Mouse (Mus musculus) spleen, postnatal 0 days (tissue): ENCODE measurements around the gene Hils1. TPM values are rescaled to one million over a fixed set of nuclear protein-coding genes. Genes with fewer than 3 reads are reported as not detected.

ENCODE experiments used
- polyA plus RNA-seq: library from polyadenylated mRNA; unstranded; fragments of >200 nt; fragmentation: Nextera tagmentation; extraction: Ambion mirVana; gene quantifications from 2 replicates; pipeline ENCODE4 v1.2.1, GENCODE M21; 2015

Gene Hils1
- not detected in 2 replicates for polyA plus RNA-seq

DNA sequence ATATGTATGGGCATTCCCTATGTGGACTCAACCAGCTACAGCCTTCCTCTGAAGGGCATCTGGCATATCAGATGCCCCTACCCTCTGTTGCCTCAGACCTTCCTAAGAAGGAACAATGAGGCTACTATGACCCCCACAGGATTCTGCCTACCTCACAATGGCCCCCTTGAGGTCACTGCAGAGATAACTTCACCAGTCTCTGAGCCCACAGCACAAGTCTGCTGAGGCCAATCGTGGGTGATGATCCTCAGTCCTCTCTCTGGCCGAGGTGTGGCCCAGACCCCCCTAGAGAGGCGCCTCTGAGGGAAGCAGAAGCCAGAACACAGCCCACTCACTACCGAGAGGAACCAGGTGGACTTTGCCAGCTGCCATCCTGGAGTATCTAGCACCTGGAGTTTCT is at the start of gene Hils1:
Gene Hils1, plus strand, starts transcription at position 175 of the 400 bp plus-strand sequence.

DNA sequence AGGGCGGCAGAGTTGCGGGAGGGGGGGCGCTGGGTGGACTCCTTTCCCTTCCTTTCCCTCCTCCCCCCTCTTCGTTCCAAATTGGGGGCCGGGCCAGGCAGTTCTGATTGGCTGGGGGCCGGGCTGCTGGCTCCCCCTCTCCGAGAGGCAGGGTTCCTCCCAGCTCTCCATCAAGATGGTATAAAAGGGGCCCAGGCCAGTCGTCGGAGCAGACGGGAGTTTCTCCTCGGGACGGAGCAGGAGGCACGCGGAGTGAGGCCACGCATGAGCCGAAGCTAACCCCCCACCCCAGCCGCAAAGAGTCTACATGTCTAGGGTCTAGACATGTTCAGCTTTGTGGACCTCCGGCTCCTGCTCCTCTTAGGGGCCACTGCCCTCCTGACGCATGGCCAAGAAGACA is 31.3 kb upstream of the Hils1 start, which contains the start of gene Col1a1:
Gene Col1a1, plus strand, starts transcription at position 180 of the 400 bp plus-strand sequence.

DNA sequence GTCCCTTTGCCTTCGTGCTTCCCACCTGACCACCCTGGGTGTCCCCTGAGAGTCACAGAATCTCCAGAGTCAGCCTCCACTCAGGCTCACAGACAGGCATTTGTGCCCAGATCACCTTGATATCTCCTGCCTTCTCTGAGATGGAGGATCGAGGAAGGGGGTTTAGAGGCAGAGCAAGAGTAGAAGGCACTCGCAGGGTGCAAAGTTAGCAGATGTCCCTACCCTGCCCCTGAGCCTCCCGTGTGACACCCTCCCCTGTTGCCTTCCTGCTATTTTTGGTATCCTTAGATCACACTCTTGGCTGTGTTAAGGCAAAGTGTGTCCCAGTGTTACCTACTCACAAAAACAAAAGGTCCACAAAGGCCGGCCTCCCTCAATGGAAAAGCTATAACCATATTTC is 8.8 kb downstream of the Hils1 start, which contains the start of gene Sgca:
Gene Sgca, minus strand, starts transcription at position 129 of the 400 bp plus-strand sequence.

DNA sequence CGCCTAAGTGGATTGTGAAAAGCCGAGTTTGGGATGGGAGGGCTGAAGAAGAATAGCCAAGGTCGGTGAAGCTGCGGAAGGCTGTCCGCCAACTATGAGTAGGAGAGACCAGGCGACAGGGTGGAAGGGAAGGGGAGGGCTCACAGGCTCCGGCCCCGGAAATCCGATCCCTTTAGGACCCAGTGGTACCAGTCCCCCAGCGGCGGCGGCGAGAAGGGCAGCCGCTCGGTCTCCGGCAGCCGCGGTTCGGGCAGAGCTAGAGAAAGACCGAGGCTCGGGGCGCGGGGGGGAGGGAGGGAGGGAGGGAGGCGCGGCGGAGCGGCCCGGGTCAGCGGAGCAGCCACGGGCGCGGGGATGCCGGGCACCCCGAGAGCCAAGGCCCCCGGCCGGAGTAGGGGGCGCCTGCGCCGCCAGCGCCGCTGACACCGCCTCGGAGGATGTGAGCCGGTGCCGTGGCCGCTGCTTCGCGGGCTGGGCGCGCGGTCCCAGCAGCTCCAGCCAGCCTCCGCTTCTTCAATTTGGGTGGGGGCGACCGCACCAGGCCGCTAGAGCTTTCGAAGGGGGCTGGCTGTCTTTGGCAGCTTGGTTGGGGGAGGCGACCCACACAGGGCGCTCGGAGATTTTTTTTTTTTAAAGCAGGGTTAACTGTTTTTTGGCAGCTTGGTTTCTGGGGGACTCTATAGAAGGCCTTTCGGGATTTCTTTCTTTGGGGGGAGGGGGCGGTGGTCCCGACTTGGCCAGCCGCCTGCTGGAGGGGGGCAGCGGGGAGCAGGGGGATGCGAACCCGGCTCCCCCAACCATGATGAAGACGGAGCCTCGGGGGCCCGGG is 23.6 kb downstream of the Hils1 start, which contains the start of gene Ppp1r9b:
Gene Ppp1r9b, plus strand, starts transcription at position 287 of the 829 bp plus-strand sequence.

DNA sequence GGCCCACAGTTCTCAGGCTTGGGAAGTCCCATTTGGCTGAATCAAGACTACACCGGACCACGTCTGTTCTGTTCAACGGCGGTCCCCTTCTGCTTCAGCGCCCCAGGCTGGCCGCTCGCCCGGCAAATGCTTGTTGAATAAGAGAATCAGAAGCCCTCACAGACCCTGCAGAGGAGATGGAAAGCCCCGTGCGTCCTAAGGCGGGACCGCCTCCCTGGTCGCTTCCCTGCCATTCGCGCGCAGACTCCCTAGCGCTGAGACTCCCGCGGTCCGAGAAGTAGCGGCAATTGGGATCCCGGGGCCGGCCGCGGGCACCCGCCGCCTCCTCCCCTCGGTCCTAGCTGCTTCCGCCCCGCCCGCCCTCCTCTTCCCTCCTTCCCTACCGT is 42.2 kb downstream of the Hils1 start, which contains the start of gene Samd14:
Gene Samd14, plus strand, starts transcription at position 251 of the 386 bp plus-strand sequence.

Other genes with a start within 250 kb of the Hils1 start
- gene Cdc34b, start 225.8 kb upstream of the Hils1 start, polyA plus RNA-seq = 0.15 TPM in 1 of 2 replicates, not detected in the other
- gene Tmem92, start 184.9 kb upstream of the Hils1 start, polyA plus RNA-seq = not detected in 2 replicates
- gene Col1a1, start 31.4 kb upstream of the Hils1 start, polyA plus RNA-seq = 226 and 297 TPM in 2 replicates
- 0.17 and 0.72 TPM in 2 replicates for gene Sgca, start 8.7 kb downstream of the Hils1 start, polyA plus RNA-seq
- 21.7 TPM in 2 replicates for gene Ppp1r9b, start 23.4 kb downstream of the Hils1 start, polyA plus RNA-seq
- 35.2 and 44.2 TPM in 2 replicates for gene Samd14, start 42.3 kb downstream of the Hils1 start, polyA plus RNA-seq
- gene Pdk2, start 73.8 kb downstream of the Hils1 start, polyA plus RNA-seq = 8.7 and 12.7 TPM in 2 replicates
- gene Itga3, start 109.2 kb downstream of the Hils1 start, polyA plus RNA-seq = 3.8 and 4.6 TPM in 2 replicates
- 0.05 TPM in 1 of 2 replicates, not detected in the other for gene Dlx3, start 152.5 kb downstream of the Hils1 start, polyA plus RNA-seq
- 0.11 TPM in 1 of 2 replicates, not detected in the other for gene Dlx4, start 178.7 kb downstream of the Hils1 start, polyA plus RNA-seq